Mouse (Mus musculus) mammary gland, adult 2 months (tissue): Measurements from ENCODE around the gene Aldh4a1. TPM values are rescaled to one million over a fixed set of nuclear protein-coding genes. Genes with fewer than 3 reads are reported as not detected.

Source experiments
- polyA plus RNA-seq: library from polyadenylated mRNA; depleted of rRNA; stranded (reverse); fragments of >200 nt; gene quantifications from 2 replicates; pipeline ENCODE4 v1.2.3, GENCODE M21; 2012; ENCODE audit warnings: low replicate concordance; rRNA removed

The Aldh4a1 gene
- 116 and 118 TPM in 2 replicates for polyA plus RNA-seq

GRCm38 (mm10) chr4:139622373-139623282 is at the start of gene Aldh4a1:
Aldh4a1 (plus strand) TSS chr4:139622866.

GRCm38 (mm10) chr4:139602357-139603244 is 20.1 kb upstream of the Aldh4a1 start, which contains the start of gene Gm21969:
Gm21969 (plus strand) TSS chr4:139603186.

GRCm38 (mm10) chr4:139653238-139653637 is 30.6 kb downstream of the Aldh4a1 start, which contains the start of gene Tas1r2:
Tas1r2 (plus strand) TSS chr4:139653538.

Other genes starting within 250 kb of the Aldh4a1 start
- gene Iffo2, start 92.3 kb upstream of the Aldh4a1 start, polyA plus RNA-seq: 9.3 and 9.7 TPM in 2 replicates
- gene Gm21969, start 19.7 kb upstream of the Aldh4a1 start, polyA plus RNA-seq: not detected in 2 replicates
- 0.09 TPM in 1 of 2 replicates, not detected in the other for gene Tas1r2, start 30.7 kb downstream of the Aldh4a1 start, polyA plus RNA-seq
- gene Pax7, start 210.7 kb downstream of the Aldh4a1 start, polyA plus RNA-seq: 0.04 and 0.30 TPM in 2 replicates